Mouse (Mus musculus) heart, embryonic 14.5 days (tissue): ENCODE measurements around the gene Myrf. TPM values are rescaled to one million over a fixed set of nuclear protein-coding genes. Genes with fewer than 3 reads are reported as not detected.

Experiments used
- ATAC-seq: fragments of 200-750 bp; cut with Nextera tagmentation; 2 replicates; pipeline ENCODE4 v1.8.0; 2017; ENCODE audit warnings: low read depth, moderate TSS enrichment; ENCODE audit not compliant: insufficient number of reproducible peaks, insufficient read depth, low FRiP score
- H3K27ac ChIP-seq, 2 experiments: fragments of 200-500 bp in 1 of 2; fragments of 300-500 bp in 1 of 2; sonication (generic) in 1 of 2; replicated peaks in 1 of 2; 2 replicates each; pipeline ENCODE4 v1.5.1; 2012 to 2014; ENCODE audit warnings: low read depth in 2 of 2, low read length in 2 of 2, control low read depth in 1 of 2, mild to moderate bottlenecking in 1 of 2, mixed read lengths in 1 of 2; ENCODE audit not compliant: control insufficient read depth in 1 of 2, insufficient read depth in 1 of 2
- H3K27me3 ChIP-seq: fragments of 300-500 bp; sonication (generic); 2 replicates; pipeline ENCODE4 v1.6.1; 2014; ENCODE audit warnings: mild to moderate bottlenecking, low read length, control low read depth; ENCODE audit not compliant: control insufficient read depth, insufficient read depth
- H3K36me3 ChIP-seq: fragments of 300-500 bp; sonication (generic); 2 replicates; pipeline ENCODE4 v1.6.1; 2014; ENCODE audit warnings: mild to moderate bottlenecking, control low read depth, low read length, mixed read lengths; ENCODE audit not compliant: control insufficient read depth, insufficient read depth
- H3K4me1 ChIP-seq, 2 experiments: fragments of 200-500 bp in 1 of 2; fragments of 300-500 bp in 1 of 2; sonication (generic) in 1 of 2; 2 replicates each; pipeline ENCODE4 v1.6.1; 2012 to 2014; ENCODE audit warnings: low read length in 2 of 2, control low read depth in 1 of 2, mixed read lengths in 1 of 2; ENCODE audit not compliant: control insufficient read depth in 2 of 2, insufficient read depth in 2 of 2
- H3K4me2 ChIP-seq: fragments of 300-500 bp; sonication (generic); 2 replicates; pipeline ENCODE4 v1.6.1; 2014; ENCODE audit warnings: mild to moderate bottlenecking, low read length
- H3K4me3 ChIP-seq, 2 experiments: fragments of 200-500 bp in 1 of 2; fragments of 300-500 bp in 1 of 2; sonication (generic) in 1 of 2; 2 replicates each; pipeline ENCODE4 v1.5.1; 2012 to 2014; ENCODE audit warnings: low read length in 2 of 2, mild to moderate bottlenecking in 2 of 2, control low read depth in 1 of 2, low read depth in 1 of 2, moderate library complexity in 1 of 2; ENCODE audit not compliant: control insufficient read depth in 1 of 2, insufficient read depth in 1 of 2
- H3K9ac ChIP-seq: fragments of 300-500 bp; sonication (generic); 2 replicates; pipeline ENCODE4 v1.6.1; 2014; ENCODE audit warnings: mild to moderate bottlenecking, low read length
- H3K9me3 ChIP-seq: fragments of 300-500 bp; sonication (generic); 2 replicates; pipeline ENCODE4 v1.6.1; 2016; ENCODE audit warnings: low read length, control low read depth; ENCODE audit not compliant: control insufficient read depth
- WGBS: fragments of 180-500 bp; shearing (Covaris S2); extraction: QIAGEN DNeasy Blood & Tissue Kit; methylation state at CpG from one replicate; pipeline ENCODE4 v1.1.7; 2014; 5-methylcytosine and 5-hydroxymethylcytosine counted together
- polyA plus RNA-seq: library from polyadenylated mRNA; unstranded; fragments of >200 nt; fragmentation: Nextera tagmentation; extraction: Ambion mirVana; gene quantifications from 2 replicates; pipeline ENCODE4 v1.2.1, GENCODE M21; 2014

Myrf gene
- polyA plus RNA-seq, 1 experiment from 2014 or later: 10.8 TPM

GRCm38 (mm10) chr19:10270356-10270755 is 29.8 kb upstream of the Myrf start:
- no peaks in the 10 kb centered on the region for H3K27me3 ChIP-seq
- no peaks in the 10 kb centered on the region for H3K36me3 ChIP-seq
- H3K4me3 ChIP-seq: no peak overlapping the region
- WGBS: 74% methylated on average over 5 of the region's 5 CpGs
- no peak for ATAC-seq
- H3K9me3 ChIP-seq: no peaks in the 10 kb centered on the region
- H3K4me1 ChIP-seq: peaks cover 15 to 24% of the 10 kb centered on the region in 2 experiments
- H3K9ac ChIP-seq: no peak overlapping the region
- no peak overlapping the region for H3K27ac ChIP-seq
- no peak overlapping the region for H3K4me2 ChIP-seq

DNA sequence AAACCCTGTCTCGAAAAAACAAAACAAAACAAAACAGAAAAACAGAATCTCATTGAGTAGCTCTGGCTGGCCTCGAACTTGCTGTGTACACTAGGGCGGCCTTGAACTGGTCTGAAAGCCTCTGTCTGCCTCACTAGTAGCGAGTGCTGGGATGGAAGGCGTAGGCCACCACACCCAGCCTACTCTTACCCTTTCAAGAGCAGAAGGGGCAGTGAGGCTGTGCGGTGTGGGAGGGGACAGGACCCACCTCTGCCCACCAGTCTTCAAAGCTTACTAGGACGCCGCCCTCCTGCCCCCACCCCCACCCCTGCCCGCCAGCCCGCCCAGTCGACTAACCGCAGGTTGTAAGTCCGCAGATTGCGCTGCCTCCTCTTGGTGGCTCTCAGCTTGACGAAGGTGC is 28.3 kb upstream of the Myrf start:
- WGBS: 82% methylated on average over 15 of the region's 15 CpGs
- no peaks in the 10 kb centered on the region for H3K36me3 ChIP-seq
- no peak overlapping the region for H3K27ac ChIP-seq
- H3K4me2 ChIP-seq: no peak overlapping the region
- ATAC-seq: no peak
- H3K9ac ChIP-seq: no peak overlapping the region
- peaks cover 15 to 19% of the 10 kb centered on the region in 2 experiments for H3K4me1 ChIP-seq
- H3K9me3 ChIP-seq: no peaks in the 10 kb centered on the region
- no peak overlapping the region for H3K4me3 ChIP-seq
- 0 out of 2 replicates have a peak, but pooled peaks cover 6% of the 10 kb centered on the region for H3K27me3 ChIP-seq

DNA sequence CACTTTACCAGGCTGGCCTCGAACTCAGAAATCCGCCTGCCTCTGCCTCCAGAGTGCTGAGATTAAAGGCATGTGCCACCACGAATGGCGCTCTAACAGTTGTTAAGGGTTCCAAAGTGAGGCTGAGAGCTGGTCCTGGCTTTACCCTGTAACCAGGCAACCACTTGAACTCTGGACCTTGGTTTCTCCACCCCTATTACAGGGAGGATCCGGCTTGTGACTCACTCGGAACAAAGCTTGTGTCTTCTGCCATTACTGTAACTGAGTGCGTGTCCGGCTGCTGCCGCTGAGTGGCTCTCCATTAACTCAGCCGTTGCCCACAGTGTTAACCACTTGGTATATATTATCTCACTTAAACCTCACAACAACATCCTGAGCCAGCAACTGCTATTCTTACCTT is 27.4 kb upstream of the Myrf start:
- peaks cover 12 to 18% of the 10 kb centered on the region in 2 experiments for H3K4me1 ChIP-seq
- no peak overlapping the region for H3K9ac ChIP-seq
- no peaks in the 10 kb centered on the region for H3K9me3 ChIP-seq
- no peak overlapping the region for H3K27ac ChIP-seq
- 84% methylated on average over 10 of the region's 10 CpGs for WGBS
- no peak overlapping the region for H3K4me3 ChIP-seq
- no peak overlapping the region for H3K4me2 ChIP-seq
- H3K27me3 ChIP-seq: 0 out of 2 replicates have a peak, but pooled peaks cover 10% of the 10 kb centered on the region
- no peaks in the 10 kb centered on the region for H3K36me3 ChIP-seq
- no peak for ATAC-seq

DNA sequence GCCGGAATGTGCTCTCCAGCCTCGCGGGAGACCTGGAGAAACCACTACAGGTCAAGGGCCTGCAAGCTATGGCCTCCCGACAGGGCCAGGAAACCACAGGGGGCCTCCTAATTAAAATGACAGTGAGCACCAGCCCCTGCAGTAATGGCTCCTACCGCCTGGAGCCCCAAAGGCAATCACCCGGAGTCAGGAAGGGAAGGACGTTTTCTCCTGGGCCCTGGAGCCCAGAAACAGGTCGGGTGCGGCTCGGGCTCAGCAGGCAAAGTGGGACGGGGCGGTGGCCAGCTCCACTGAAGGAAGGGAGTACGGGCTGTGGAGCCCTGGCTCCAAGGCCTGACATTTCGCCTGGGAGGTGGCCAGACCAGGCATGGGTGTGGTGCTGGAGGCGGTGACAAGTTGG is 26.5 kb upstream of the Myrf start:
- Histone ChIP-seq H3K36me3 (no peaks in the 10 kb centered on the region), H3K9me3 (no peaks in the 10 kb centered on the region), H3K9ac (0 out of 2 replicates have a peak overlapping the region, but pooled peaks have one; percentile 35), H3K27ac (no peak overlapping the region), H3K4me1 (peaks cover 6 to 10% of the 10 kb centered on the region in 2 experiments), H3K4me3 (no peak overlapping the region), H3K4me2 (no peak overlapping the region), H3K27me3 (peaks cover 18% of the 10 kb centered on the region; the same call in 1 of the 2 replicates)
- 31% methylated on average over 15 of the region's 15 CpGs for WGBS
- no peak for ATAC-seq

- no peak overlapping the region for H3K9ac ChIP-seq
- no peak overlapping the region for H3K27ac ChIP-seq
- 20% methylated on average over 14 of the region's 14 CpGs for WGBS
- no peak overlapping the region for H3K4me2 ChIP-seq
- H3K9me3 ChIP-seq: no peaks in the 10 kb centered on the region
- no peak for ATAC-seq
- H3K27me3 ChIP-seq: peaks cover 21% of the 10 kb centered on the region; the same call in 1 of the 2 replicates
- no peak overlapping the region for H3K4me3 ChIP-seq
- H3K36me3 ChIP-seq: no peaks in the 10 kb centered on the region
- H3K4me1 ChIP-seq: peaks cover 6 to 9% of the 10 kb centered on the region in 2 experiments
These were observed 25.8 kb upstream of the Myrf start for GRCm38 (mm10) chr19:10266196-10266850.

GRCm38 (mm10) chr19:10261369-10261768 is 20.8 kb upstream of the Myrf start:
- WGBS: 47% methylated on average over 7 of the region's 7 CpGs
- no peak overlapping the region for H3K4me2 ChIP-seq
- no peak overlapping the region for H3K9ac ChIP-seq
- H3K27me3 ChIP-seq: peaks cover 30% of the 10 kb centered on the region
- ATAC-seq: no peak
- no peaks in the 10 kb centered on the region for H3K9me3 ChIP-seq
- H3K27ac ChIP-seq: no peak overlapping the region
- no peaks in the 10 kb centered on the region for H3K4me1 ChIP-seq
- no peaks in the 10 kb centered on the region for H3K36me3 ChIP-seq
- H3K4me3 ChIP-seq: no peak overlapping the region

DNA sequence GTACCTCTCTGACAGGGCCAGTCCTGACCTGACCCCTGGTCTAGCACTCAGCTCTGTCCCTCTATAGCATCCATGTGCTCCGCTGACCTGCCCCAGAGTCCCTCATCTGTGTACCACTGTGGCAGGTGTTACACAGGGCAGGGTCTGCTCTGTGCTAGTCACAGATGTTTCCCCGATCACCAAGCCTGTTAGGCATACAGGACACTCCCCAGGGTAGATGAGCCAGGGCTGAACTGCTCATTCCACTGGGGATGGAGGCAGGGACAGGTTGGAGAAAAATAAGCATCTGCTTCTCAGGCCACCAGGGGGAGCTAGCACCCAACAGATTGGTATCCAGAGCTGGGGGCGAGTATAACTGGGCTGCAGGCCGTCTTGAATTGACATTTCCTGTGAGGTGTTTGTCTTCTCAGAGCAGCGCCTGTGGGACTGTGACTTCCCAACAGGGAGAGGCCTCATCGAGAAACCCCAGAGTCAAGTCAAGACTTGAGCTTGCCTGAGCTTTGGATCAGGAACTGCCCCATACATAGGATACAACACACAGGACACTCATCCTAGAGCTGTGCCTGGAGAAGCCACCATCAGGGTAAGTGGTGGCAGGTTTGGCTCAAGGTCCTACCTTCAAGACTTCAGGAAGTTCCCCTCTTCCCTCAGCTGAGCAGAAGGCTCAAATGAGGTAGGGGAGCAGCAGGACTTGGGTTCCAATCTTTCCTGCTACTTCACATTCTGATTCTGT is 17.9 kb upstream of the Myrf start:
- ATAC-seq: 0 out of 2 replicates have a peak, but pooled peaks have one; percentile 14
- Histone ChIP-seq H3K4me3 (no peak overlapping the region), H3K27me3 (peaks cover 22% of the 10 kb centered on the region)

More for the DNA sequence above, 17.9 kb upstream of the Myrf start:
- H3K4me2 ChIP-seq: no peak overlapping the region
- 19% methylated on average over 6 of the region's 6 CpGs for WGBS
- no peak overlapping the region for H3K9ac ChIP-seq
- H3K36me3 ChIP-seq: no peaks in the 10 kb centered on the region
- H3K9me3 ChIP-seq: no peaks in the 10 kb centered on the region
- H3K4me1 ChIP-seq: no peaks in the 10 kb centered on the region
- no peak overlapping the region for H3K27ac ChIP-seq
